Mouse (Mus musculus): ENCODE results near the gene Retreg1. TPM values are rescaled to one million over a fixed set of nuclear protein-coding genes. Genes with fewer than 3 reads are reported as not detected.

Gene Retreg1
- 110 TPM for polyA plus RNA-seq (2021)

DNA sequence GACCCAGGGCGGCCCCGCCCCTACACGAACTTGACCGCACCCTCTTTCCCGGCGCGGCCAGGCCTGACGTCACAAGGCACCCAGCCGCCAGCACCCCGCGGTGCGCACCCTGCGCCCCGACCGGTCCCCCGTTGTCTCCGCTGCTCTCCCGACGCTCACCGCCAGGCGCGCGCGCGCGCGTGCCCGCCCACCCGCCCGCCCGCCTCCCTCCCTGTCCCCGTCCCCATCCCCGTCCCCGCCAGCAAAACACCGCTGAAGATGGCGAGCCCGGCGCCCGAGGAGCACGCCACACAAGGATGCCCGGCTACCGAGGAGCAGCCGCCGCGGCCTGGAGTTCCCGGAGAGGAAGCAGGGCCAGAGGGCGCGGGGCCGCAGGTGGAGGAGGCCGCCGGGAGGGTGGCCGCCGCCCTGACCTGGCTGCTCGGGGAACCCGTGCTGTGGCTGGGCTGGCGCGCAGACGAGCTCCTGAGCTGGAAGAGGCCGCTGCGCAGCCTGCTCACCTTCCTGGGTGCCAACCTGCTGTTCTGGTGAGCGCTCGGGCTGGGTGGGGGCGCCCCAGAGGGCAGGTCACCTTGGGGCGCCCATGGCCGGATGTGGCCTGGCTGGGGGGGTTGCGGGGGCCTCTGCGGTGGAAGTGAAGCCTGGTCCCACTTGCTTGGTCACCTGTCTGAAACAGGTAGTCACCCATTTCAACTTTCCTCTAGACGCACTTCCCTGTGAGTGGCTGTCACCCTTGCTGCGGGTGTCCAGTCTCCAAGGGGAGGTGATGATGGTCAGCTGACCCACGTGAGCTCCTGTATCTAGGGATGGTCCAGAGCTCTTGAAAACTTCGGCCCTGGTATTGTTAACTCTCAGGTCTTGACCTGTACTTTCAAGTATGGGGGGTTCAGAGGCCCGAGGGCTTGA is at the start of gene Retreg1:
Gene Retreg1 (plus strand): TSS at position 95 of the 906 bp plus-strand sequence.
- ChIA-PET POLR2A (interaction anchor here (0.5 to 1.0 kb wide), 2 partner anchors 38 to 47 kb away, joined by 4 read pairs; no protein-coding TSS in a partner anchor), CTCF (interaction anchor here (0.7 to 1.8 kb wide), 6 partner anchors 11 to 70 kb away, joined by 3 to 5 read pairs (median 3); no protein-coding TSS in a partner anchor)
- H3K27me3 ChIP-seq = no peaks in the 10 kb centered on the region
- TF ChIP-seq CTCF (IDR thresholded peaks at IDR 0.05) = peak; percentile 31
- in situ Hi-C loops (cut with MboI; ENCODE audit: low pct_unique_long_range_greater_than_20kb) = no loop called here
- DNase-seq (ENCODE audit: low read depth, low spot score) (no peak), ATAC-seq (peak; percentile 98)

DNA sequence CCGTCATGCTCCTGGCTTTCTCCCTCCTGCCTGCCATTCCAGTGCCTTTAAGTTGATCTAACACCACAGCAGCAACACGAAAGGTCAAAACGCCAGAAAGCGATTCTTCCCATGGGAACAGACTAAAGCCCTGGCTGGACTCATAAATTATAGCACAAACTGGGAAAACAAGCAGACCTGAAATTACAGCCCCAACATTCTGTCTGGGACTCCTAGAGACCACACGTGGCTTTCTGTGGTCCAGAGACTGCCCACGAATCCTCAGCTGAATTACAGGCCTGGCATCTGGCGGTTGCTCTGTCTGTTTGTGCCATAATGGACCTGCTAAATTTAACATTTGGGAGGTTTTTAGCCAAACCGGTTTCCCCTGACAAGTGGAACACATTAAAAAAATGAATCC is 48.9 kb upstream of the Retreg1 start:
- DNase-seq (ENCODE audit: low read depth, low spot score) (no peak), ATAC-seq (no peak)
- H3K27me3 ChIP-seq = no peaks in the 10 kb centered on the region
- CTCF ChIA-PET = no interaction called here
- POLR2A ChIA-PET = no interaction called here
- no peak for TF ChIP-seq CTCF (IDR thresholded peaks at IDR 0.05)
- in situ Hi-C loops (cut with MboI; ENCODE audit: low pct_unique_long_range_greater_than_20kb) = loop anchor here (5.0 to 10.0 kb wide), 2 partner anchors 169 to 352 kb away; partner anchors contain the start of gene Myo10

DNA sequence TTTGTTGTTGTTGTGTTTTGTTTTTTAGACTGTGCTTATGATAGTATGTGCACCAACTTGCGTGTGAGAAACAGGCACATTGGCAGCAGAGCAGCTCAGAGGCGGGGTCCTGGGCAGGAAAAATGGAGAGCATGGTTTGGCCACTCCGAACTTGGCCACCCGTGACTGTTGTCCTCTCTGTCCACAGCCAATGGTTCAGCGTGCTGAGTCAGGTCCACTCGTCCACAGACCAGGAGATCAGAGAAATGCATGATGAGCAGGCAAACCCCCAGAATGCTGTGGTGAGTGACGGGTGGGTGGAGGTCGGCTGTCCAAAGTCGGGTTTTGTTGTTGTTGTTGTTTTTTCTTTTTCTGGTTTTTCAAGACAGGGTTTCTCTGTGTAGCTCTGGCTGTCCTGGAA is 47.5 kb upstream of the Retreg1 start:
- in situ Hi-C loops (cut with MboI; ENCODE audit: low pct_unique_long_range_greater_than_20kb) = loop anchor here (10.0 kb wide), 1 partner anchor 171 kb away; the partner anchor contains the start of gene Myo10
- ATAC-seq (no peak), DNase-seq (ENCODE audit: low read depth, low spot score) (no peak)
- POLR2A ChIA-PET = no interaction called here
- no peak for TF ChIP-seq CTCF (IDR thresholded peaks at IDR 0.05)
- no peaks in the 10 kb centered on the region for H3K27me3 ChIP-seq
- CTCF ChIA-PET = interaction anchor here (1.5 to 2.2 kb wide), 2 partner anchors 8 to 10 kb away, joined by 6 to 12 read pairs; no protein-coding TSS in a partner anchor

DNA sequence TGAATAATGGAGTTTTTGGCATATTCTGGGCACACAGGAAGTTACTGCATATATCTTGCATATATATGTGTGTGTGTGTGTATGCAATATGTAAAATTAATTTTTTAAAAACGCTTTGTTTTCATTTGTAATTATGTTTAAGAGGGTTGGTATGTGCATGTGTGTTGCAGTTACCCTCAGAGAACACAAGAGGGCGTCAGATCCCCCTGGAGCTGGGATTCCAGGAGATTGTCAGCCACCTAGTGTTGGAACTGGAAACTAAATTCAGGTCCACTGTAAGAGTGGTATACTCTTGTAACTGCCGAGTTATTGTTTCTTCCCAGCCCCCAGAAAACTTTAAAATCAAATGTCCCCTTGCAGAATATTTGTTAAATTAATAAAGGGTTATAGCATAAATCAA is 46.6 kb upstream of the Retreg1 start:
- DNase-seq (ENCODE audit: low read depth, low spot score) (no peak), ATAC-seq (no peak)
- no peaks in the 10 kb centered on the region for H3K27me3 ChIP-seq
- POLR2A ChIA-PET = interaction anchor here (1.0 kb wide), 1 partner anchor 58 kb away, joined by 4 read pairs; no protein-coding TSS in a partner anchor
- peak; percentile 98 for TF ChIP-seq CTCF (IDR thresholded peaks at IDR 0.05)
- CTCF ChIA-PET = interaction anchor here (0.8 to 2.2 kb wide), 8 partner anchors 9 to 371 kb away, joined by 3 to 12 read pairs (median 3); no protein-coding TSS in a partner anchor
- in situ Hi-C loops (cut with MboI; ENCODE audit: low pct_unique_long_range_greater_than_20kb) = loop anchor here (10.0 kb wide), 1 partner anchor 172 kb away; the partner anchor contains the start of gene Myo10

DNA sequence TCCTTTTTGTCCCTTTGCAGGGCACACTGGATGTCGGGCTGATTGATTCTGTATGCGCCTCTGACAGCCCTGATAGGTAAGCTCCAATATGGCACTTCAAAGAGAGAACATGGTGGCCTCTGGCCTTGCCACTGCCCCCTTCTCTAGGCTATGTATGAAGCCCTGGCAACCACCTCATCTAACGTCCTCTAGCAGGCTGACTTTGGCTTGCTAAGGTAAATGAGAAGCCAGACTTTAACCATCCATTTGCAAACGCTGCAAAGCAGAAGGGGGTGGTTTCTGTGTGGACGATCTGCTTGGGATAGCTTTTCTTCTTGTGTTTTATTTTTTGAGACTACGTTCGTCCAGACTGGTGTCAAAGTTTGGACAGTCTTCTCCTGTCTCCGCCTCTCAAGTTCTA is 45.8 kb upstream of the Retreg1 start:
- CTCF ChIA-PET = interaction anchor here (0.8 to 2.2 kb wide), 8 partner anchors 8 to 372 kb away, joined by 3 to 12 read pairs (median 3); no protein-coding TSS in a partner anchor
- in situ Hi-C loops (cut with MboI; ENCODE audit: low pct_unique_long_range_greater_than_20kb) = loop anchor here (10.0 kb wide), 1 partner anchor 172 kb away; the partner anchor contains the start of gene Myo10
- no peak for TF ChIP-seq CTCF (IDR thresholded peaks at IDR 0.05)
- POLR2A ChIA-PET = no interaction called here
- DNase-seq (ENCODE audit: low read depth, low spot score) = no peak
- H3K27me3 ChIP-seq = no peaks in the 10 kb centered on the region
- ATAC-seq = no peak

DNA sequence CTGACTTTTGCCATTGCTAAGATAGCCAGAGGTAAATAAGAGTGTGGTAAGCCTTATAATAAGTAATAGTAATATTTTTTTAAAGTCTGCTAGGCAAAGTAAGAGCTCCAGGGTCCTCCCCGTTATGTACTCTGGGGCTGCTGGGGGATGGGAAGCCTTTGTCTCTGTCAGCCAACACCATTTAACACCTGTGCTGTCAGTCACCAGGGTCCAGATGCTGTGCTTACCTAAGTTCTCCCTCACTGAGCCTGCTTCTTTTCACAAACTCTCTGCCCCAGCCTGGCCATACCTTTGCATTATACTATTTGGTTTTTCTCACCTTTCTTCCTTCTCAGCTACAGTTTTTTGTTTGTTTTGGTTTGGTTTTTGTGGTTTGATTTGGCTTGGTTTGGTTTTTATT is 45.1 kb upstream of the Retreg1 start:
- TF ChIP-seq CTCF (IDR thresholded peaks at IDR 0.05) = no peak
- no peaks in the 10 kb centered on the region for H3K27me3 ChIP-seq
- in situ Hi-C loops (cut with MboI; ENCODE audit: low pct_unique_long_range_greater_than_20kb) = loop anchor here (10.0 kb wide), 1 partner anchor 173 kb away; the partner anchor contains the start of gene Myo10
- ATAC-seq = no peak
- POLR2A ChIA-PET = no interaction called here
- CTCF ChIA-PET = interaction anchor here (1.2 to 2.0 kb wide), 3 partner anchors 11 to 162 kb away, joined by 3 to 7 read pairs (median 7); no protein-coding TSS in a partner anchor
- no peak for DNase-seq (ENCODE audit: low read depth, low spot score)

DNA sequence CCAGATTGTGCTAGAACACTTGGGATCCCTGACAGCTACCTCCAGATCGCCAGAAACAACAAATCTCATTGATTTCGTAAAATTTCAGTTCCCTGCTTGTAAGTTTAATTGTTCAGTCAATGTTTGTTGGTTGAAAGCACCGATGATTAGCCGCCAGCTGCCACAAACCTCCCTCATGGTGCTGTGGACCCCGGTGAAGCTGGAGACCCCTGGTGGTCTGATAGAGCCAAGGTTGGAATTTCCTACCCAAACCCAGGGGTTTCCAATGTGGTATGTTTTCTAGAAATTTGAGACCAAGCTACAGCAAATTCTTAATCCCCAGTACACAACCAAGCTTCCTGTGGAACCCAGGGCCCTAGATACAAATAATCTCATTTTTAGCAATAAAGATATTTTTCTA is 41.3 kb upstream of the Retreg1 start:
- CTCF ChIA-PET = interaction anchor here (1.8 kb wide), 1 partner anchor 158 kb away, joined by 6 read pairs; no protein-coding TSS in a partner anchor
- in situ Hi-C loops (cut with MboI; ENCODE audit: low pct_unique_long_range_greater_than_20kb) = loop anchor here (10.0 kb wide), 1 partner anchor 523 kb away; no protein-coding TSS in a partner anchor
- ATAC-seq = no peak
- POLR2A ChIA-PET = no interaction called here
- DNase-seq (ENCODE audit: low read depth, low spot score) = no peak
- H3K27me3 ChIP-seq = no peaks in the 10 kb centered on the region
- no peak for TF ChIP-seq CTCF (IDR thresholded peaks at IDR 0.05)

DNA sequence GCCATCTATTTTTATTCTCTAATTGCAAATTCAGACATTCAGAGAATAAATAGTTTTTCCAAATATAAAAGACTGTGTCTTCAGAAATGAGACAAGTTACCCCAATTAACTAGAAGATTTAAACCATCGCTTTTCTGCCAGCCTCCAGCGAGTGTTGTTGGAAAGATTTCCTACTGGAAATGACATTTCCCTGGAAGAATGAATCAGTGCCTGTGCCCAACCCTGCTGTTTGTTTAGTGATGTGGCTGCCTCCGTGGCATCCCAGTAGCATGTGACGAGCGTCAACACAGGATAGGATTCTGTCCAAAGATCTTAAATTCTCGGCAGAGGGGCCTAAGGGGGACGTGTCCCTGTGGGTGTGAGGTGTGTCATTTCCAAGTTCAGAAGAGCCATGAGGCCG is 40.8 kb upstream of the Retreg1 start:
- DNase-seq (ENCODE audit: low read depth, low spot score) = no peak
- no peak for TF ChIP-seq CTCF (IDR thresholded peaks at IDR 0.05)
- in situ Hi-C loops (cut with MboI; ENCODE audit: low pct_unique_long_range_greater_than_20kb) = loop anchor here (10.0 kb wide), 1 partner anchor 523 kb away; no protein-coding TSS in a partner anchor
- ATAC-seq = no peak
- ChIA-PET CTCF (interaction anchor here (1.8 kb wide), 1 partner anchor 157 kb away, joined by 6 read pairs; no protein-coding TSS in a partner anchor), POLR2A (no interaction called here)
- H3K27me3 ChIP-seq = no peaks in the 10 kb centered on the region

DNA sequence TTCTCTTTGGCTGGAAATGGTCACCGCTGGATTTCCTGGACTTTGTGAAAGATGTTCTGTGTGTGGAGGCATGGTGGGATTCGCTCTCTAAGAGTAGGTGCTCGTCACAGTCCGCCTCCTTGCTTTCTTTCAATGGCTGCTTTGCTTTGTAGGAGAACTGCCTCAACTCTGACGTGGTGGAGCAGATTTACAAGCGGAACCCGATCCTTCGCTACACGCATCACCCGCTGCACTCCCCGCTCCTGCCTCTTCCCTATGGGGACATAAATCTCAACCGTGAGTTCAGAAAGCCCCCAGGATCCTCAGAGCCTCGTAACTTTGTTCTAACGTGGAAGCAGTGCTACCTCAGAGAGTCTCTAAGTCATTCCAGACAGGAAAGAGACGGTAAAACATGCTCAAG is 39.9 kb upstream of the Retreg1 start:
- POLR2A ChIA-PET = no interaction called here
- H3K27me3 ChIP-seq = no peaks in the 10 kb centered on the region

More for the DNA sequence above, 39.9 kb upstream of the Retreg1 start:
- ATAC-seq = no peak
- in situ Hi-C loops (cut with MboI; ENCODE audit: low pct_unique_long_range_greater_than_20kb) = loop anchor here (10.0 kb wide), 1 partner anchor 522 kb away; no protein-coding TSS in a partner anchor
- TF ChIP-seq CTCF (IDR thresholded peaks at IDR 0.05) = no peak
- CTCF ChIA-PET = interaction anchor here (1.8 kb wide), 1 partner anchor 156 kb away, joined by 6 read pairs; no protein-coding TSS in a partner anchor
- DNase-seq (ENCODE audit: low read depth, low spot score) = no peak

Data from Patski (cell line).